Mouse (Mus musculus) monocyte, adult 5-6 weeks (primary cell): Measurements from ENCODE around the gene Mmp14. TPM values are rescaled to one million over a fixed set of nuclear protein-coding genes. Genes with fewer than 3 reads are reported as not detected.

ENCODE experiments used
- ATAC-seq: fragments of 153-309, 156-312 bp; replicated peaks from 2 replicates; pipeline ENCODE4 v1.8.0; 2017; ENCODE audit warnings: mild to moderate bottlenecking; ENCODE audit not compliant: low TSS enrichment, insufficient number of reproducible peaks, severe bottlenecking, poor library complexity, low FRiP score
- total RNA-seq: library from RNA; stranded (forward); fragments of 200-1000, 200-491, 200-594 nt; gene quantifications from 3 replicates; pipeline ENCODE4 v1.2.3, GENCODE M21; 2017

The Mmp14 gene
- total RNA-seq, 1 experiment from 2014 or later = not detected

DNA sequence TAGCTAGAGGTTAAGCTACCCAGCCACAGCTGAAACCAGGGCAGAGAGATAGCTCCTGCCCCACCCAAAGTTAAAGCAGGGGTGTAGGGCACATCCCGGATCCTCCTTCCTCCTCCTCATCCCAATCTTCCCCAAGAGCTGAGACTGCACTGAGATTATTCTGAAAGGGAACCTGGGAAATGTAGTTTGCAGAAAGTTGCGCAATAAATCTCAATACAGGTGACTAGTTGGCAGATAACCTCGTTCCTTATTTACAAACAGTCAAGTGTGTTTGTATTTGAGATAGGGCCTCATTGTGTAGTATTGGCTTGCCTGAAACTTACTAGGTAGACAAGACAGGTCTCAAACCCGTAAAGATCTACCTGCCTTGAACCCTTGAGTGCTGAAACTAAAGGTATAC, 30.7 kb downstream of the Mmp14 start:
- no peak for ATAC-seq

DNA sequence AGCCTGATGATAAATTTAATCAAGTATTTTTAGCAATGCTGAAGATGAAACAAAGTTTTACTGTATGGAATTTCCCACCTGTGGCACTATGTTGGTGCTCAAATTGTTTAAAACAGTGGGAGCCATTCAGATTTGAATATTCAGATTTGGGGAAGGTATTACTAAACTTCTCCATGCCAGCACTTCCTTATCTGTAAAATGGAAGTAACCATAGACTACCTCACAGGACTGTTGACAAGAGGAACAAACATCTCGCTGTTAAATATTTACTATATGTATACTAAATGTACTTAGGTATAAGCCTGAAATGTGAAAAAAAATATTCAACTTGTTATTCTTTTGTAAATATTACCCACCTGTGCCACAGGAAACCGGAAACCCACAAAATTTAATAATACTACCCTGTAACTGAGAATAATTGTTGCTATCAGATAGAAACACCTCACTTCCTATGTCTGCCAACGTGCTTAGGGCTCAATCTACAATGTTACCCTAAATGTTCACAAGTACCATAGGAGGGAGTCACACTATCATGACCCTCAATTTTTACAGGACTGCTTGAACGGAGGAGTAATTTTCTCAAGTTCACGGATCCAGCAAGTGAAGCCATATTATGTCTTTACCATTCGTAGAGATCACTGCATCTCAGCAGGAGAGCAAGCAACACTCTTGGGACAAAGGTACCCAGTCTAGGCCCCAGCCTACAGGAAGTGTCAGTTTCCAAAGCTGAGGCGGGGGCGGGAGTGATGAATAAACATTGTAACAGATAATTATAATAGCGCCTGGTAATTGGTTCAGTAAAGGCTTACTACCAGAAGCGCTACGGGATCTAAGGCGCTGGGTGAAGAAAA, 31.9 kb downstream of the Mmp14 start:
- ATAC-seq = peak; percentile 34; the same call in 1 of the 2 replicates

DNA sequence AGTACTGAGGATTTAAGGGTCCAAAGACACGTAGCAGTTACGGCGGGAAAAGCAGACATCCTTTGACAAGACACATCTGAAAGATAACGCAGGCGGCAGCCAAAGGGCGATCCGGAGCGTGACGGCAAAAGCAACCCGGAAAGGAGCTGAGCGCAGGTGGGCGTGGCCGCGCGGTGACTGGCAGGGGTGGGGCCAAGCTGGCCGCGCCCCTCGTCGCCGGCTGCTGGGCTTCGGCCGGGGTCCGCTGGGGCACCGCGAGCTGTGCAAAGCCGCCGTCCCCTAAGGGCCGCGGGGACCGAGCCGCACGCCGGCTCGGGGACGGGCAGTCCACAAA, 32.5 kb downstream of the Mmp14 start, which contains the start of gene Lrp10:
TSS of gene Lrp10 (plus strand) at position 179 of the 334 bp plus-strand sequence.
- peak; percentile 70 for ATAC-seq

DNA sequence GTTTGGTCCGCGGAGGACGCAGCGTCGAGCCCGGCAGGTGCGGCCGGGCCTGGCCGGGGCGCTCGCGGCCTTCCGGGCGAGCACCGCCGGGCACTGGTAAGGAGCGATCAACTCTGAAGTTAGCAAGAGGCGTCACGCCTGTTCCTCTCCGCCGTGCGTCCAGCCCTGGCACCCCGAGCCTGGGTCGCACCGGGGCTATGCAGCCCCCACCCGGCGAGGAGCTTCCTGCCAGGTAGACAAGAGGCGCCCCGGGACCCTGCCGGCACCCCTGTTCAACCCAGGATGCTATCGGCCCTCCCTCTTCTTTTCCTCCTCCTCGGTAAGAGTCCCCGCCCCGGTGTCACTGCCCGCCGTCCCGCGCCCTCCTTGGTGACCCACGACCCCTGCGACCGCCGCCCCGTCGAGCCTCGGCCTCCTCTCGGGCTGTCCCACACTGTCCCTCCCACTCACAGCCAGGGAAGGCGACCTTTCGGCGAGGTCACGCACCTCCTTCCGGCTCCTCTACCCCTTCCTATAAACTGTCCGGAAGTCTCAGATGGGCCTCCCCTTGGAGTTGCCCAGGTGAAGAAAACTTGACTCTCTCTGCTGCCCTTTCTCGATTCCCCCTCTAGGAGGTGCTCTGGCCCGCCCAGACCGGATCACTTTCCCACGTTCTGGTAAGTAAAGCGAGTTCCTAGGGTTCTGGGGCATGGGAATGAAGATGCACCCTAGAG, 33.0 kb downstream of the Mmp14 start:
- peak; percentile 48 for ATAC-seq

DNA sequence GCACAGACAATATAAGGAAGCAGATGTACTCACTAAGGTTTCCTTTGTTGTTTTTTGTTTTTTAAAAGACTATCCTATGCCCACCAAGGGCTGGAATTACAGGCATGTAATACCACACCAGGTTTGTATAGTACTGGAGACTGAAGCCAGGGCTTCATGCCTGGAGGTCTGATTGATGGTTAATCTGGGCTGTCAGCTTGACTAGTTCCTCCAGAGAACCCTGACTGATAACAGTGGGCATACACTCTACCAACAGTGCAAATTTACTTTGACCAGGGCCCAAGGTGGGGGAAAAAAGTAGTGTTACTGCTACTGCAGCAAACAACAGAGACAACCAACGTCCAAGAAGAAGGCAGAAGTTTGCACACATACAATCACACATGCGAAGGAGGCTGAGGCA, 40.1 kb downstream of the Mmp14 start:
- no peak for ATAC-seq

DNA sequence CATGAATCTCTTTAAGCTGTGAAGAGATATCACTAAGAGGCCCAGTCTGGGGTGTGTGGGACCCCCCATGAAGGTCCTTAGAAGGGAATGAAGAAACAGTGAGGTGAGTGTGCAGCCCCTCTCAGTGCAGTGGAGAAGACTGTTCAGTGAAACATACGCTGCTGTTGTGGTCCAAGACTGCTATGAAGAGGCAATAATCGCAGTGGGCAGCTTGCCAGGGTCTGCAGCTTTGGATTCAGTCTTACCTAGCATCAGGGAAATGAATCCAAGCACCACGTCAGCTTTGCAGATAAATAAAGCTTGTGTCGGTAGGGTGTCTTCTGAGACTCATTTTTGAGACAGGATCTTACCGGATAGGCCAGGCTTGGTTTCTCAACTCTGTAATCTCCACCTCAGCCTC, 41.3 kb downstream of the Mmp14 start:
- no peak for ATAC-seq

DNA sequence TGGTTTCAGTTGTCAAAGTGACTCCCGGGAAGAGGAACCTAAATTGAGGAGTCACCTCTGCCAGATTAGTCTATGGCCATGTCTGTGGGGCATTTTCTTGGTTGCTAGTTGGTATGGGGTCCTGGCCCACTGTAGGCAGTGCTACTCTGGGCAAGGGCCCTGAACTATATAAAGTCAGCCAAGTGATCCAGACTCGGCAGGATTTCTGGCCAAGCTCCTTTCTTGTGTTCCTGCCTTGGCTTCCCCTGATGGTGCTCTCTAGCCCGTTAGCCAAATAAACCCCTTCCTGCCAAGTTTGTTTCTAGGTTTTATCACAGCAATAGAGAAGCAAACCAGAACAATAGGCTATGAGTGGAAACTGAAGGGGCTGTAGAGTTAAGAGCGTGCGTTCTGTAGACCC, 43.3 kb downstream of the Mmp14 start:
- ATAC-seq = no peak

DNA sequence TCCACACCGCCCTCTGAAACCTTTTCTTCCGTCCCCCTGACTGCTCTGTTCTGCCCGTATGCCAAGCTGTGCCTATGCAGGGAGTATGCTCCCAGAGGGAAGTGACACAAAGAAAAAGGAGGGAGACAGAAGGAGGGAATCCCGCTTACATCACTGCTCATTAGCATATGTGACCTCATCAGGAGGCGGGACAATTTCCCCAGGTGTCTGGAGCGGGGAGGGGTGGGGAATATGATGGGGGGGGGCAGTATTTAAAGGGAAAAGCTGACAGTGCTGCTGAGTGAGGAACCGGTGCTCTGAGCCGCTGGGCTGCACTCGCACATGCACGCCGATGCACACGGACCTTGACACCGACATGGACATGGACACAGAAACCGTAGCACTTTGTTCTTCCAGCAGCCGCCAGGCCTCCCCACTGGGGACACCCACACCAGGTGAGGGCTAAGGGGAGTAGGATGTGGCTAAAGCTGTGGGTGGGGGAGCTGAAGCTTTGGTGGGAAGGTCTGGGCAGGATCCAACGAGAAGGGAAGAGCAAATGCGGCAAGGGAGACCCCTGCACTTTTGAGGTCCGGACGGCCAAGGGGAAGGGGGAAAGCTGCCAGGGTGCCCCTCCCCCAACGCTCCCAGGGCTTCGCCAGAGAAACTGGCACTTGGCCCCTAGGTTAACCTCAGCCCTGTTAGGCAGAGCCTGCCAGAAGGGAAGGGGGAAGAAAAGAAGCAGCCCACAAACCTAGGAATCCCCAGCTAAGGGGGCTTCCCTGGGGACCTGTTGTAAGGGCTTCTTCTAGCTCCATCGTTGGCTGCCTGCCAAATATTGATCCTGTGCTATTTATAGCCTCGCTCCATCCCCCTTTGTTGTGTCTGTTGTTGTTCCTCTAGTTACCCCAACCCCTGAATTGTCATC, 44.8 kb downstream of the Mmp14 start, which contains the start of gene Rem2:
TSS of gene Rem2 (plus strand) at position 160 of the 904 bp plus-strand sequence.
- no peak for ATAC-seq

DNA sequence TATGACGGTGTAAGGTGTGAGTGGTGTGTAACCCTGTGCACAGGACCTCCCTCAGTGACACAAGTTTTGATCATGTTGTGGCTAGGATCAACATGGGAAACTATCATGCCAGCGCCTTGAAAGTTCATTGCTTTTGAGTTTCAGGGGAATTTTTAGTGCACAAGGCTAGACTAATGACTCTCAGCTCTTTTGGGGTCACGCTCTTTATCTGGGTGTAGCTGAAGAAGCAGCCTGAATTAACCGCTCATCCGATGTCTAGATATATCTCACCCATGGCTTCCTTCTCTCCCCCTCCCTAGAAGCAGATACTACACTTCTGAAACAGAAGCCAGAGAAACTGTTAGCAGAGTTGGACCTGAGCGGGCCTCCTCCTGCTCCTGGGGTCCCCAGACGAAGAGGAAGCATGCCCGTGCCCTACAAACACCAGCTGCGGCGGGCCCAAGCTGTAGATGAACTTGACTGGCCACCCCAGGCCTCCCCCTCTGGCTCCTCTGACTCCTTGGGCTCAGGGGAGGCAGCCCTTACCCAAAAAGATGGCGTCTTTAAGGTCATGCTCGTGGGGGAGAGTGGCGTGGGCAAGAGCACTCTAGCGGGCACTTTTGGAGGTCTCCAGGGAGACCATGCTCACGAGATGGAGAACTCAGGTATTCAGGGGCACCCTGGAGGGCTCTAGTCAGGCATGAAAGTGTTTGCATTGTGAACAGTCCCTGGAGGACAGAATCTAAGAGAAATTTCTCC, 45.9 kb downstream of the Mmp14 start:
- ATAC-seq = no peak

DNA sequence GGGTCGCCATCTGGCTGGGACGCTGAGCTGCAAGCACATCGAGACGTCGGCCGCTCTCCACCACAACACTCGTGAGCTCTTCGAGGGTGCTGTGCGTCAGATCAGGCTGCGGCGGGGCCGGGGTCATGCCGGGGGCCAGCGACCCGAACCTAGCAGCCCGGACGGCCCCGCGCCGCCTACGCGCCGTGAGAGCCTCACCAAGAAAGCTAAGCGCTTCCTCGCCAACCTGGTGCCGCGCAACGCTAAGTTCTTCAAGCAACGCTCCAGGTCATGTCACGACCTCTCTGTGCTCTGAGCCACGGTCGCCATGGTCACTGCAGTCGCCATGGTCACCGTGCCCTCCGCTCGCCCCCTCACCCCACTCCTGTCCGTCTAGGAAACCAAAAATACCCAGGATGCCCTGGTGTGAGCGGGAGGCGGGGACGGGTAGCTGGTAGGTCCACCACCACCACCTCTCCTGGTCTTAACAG, 48.1 kb downstream of the Mmp14 start:
- ATAC-seq = no peak

DNA sequence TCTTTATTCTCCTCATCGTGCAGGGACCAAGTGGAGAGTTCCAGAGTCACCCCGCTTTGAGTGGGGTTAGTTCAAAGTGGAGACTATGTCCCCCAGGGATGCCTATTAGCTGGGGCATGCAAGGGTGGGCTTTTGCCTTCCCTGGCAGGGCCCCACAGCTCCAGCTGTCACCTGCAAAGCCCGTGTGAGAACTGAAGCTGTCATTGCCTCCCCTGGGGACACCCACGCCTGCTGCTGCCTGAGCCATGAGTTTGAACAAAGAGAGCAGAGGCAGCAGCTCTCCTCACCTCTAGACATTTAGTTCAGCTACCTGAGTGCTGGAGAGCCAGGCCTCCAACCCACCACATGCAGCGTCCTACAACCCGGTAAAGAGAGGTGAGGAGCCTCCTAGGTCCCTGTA, 49.3 kb downstream of the Mmp14 start:
- ATAC-seq = no peak

DNA sequence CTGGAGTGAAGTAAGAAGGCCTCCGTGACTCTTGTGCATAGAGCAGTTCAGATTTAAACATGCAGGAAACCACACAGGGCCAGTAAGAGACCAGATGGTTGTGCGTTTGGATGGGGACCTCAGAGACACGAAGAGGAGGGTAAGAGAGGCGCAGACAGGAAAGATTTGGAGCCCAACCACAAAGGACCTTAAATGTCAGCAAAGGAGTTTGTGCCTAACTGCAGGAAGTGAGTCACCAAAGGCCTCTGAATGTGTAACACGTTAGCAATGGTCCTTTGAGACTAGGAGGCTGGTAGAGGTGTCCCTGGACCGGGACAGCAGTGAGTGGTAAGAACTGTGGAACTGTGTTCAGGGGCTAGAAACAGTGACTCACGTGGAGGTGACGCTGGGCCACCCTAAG, 50.0 kb downstream of the Mmp14 start:
- ATAC-seq = peak; percentile 36; the same call in 1 of the 2 replicates

DNA sequence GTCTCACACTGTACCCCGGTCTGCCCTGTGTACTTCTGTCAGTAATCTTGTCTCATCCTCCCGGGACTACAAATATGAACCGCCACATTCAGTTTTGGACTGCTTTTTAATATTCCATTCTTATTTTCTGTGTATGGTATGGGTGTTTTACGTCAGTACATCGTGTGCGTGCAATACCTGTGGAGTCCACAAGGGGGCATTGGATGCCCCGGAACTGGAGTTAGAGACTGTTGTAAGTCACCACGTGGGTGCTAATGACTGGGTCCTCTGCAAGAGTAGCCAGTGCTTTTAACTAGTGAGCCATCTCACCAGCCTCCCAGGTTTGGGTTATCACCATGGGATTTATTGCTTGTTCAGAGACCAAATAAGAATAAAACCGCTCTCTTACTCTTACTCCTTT, 51.1 kb downstream of the Mmp14 start:
- ATAC-seq = peak; percentile 64

DNA sequence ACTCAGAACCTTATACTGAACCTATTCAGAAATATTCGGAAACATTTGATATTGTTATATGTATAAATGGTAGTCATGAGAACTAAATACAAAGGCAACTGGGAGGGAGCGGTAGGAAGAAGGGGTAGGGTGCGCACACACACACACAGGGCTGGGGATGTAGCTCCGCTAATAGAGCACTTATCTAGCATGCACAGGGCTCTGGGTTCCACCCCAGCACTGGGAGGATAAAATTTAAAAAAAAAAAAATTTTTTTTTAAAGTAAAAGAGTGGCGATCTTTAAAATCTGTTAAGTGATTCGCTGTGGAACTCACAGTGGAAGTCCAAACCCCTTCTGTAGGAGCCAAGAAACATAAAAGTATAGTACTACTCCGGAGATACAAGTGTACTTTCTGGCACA, 54.5 kb downstream of the Mmp14 start:
- no peak for ATAC-seq

DNA sequence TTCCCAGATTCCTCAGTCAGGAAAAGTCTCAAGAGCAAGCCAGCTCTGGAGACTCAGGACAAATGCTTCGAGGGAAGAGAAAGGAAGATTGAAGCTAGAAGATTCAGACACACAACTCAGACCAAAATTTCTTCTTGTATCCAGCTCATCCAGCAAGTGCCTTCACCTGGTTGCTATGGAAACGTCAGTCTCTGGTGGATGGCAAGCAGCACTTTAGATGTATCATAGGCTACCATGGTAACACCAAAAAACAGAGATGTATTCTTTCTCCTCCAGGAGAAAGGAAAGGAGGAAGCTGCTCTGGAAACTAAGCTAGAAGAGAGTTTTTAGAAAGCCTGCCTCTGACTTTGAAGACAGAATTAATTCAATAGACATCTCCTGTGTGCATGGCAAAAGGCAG, 56.3 kb downstream of the Mmp14 start:
- no peak for ATAC-seq

DNA sequence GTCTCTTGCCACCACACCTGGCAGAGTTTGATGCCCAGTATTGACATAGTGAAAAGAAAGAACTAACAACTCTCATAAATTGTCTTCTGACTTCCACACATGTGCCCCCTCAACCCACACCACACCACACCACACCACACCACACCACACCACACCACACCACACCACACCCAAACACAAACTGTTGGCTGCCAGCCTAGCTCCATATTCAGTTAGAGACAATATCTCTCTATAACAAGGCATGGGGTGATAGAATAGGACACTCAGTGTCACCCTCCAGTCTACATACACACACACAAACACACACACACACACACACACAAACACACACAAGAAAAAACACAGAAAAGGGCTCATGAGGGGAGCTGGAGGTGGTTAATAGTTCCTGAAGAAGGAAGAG, 56.9 kb downstream of the Mmp14 start:
- ATAC-seq = no peak

DNA sequence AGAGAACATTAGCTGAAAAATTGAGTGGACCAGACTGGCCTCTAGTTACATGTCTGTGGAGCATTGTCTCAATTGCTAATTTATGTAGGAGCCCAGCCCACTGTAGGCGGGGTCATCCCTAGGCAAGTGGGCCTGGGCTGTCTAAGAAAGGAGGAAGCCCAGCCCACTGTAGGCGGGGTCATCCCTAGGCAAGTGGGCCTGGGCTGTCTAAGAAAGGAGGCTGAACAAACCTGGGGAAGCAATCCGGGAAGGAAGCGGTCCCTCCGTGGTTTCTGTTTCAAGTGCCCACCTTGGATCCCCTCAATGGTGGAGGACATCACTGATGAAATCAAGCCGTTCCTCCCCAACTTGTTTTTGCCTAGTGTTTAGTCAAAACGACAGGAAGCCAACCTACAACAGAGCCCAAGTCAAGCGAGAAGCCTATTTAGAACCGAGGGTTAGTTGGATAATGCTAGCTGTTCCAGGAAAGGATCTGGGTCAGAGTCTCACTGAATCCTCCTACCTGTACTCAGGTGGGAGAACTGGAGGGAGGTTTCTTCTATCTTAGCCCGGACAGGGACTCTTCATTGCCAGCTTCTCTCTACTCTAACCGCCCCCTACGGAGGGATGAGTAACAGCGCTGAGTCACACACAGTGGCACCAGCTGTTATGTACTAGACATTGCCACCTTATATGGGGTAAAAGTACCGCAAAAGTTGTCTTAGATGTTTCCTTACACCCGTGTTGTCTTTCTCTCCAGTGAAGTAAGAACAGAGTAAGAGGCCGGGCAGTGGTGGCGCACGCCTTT, 61.1 kb downstream of the Mmp14 start:
- peak; percentile 60; the same call in 1 of the 2 replicates for ATAC-seq

DNA sequence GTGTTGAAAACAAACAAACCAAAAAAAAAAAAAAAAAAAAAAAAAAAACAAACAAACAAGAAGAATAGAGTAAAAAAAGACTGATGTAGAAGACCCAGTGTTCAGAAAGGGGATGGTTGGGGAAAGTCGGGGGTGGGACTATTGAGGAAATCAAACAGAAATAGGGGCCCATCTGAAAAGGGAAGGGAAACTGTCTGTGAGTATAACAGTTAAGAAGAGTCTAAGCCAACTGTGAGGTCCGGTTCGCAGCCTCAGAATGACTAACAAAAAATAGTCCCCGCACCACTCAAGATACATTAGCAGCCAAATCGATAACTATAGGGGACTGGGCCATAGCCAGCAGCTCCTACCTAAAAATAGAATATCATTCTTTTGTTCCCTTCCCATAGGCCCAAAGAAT, 61.8 kb downstream of the Mmp14 start:
- ATAC-seq = no peak
